Mouse (Mus musculus) layer of hippocampus, adult 8-10 months (tissue): ENCODE data around the gene Sh3tc1. TPM values are rescaled to one million over a fixed set of nuclear protein-coding genes. Genes with fewer than 3 reads are reported as not detected.

Experiments used
- DNase-seq, 2 experiments: peaks; one replicate each; pipeline ENCODE4 v3.0.0; 2022; ENCODE audit warnings: low spot score in 2 of 2
- total RNA-seq, 4 experiments: library from RNA; stranded (reverse); gene quantifications; 2 replicates each; pipeline ENCODE4 v1.2.4; 2022

Sh3tc1 gene
- total RNA-seq, 4 experiments from 2014 or later: 1.9 to 3.8 (median 3.1) TPM

- DNase-seq: no peak
Observed at GRCm38 (mm10) chr5:35722654-35723053, 17.1 kb downstream of the Sh3tc1 start.

GRCm38 (mm10) chr5:35721933-35722332, 17.9 kb downstream of the Sh3tc1 start:
- DNase-seq: no peak

- DNase-seq: no peak
Observed at GRCm38 (mm10) chr5:35719880-35720279, 19.9 kb downstream of the Sh3tc1 start.

DNA sequence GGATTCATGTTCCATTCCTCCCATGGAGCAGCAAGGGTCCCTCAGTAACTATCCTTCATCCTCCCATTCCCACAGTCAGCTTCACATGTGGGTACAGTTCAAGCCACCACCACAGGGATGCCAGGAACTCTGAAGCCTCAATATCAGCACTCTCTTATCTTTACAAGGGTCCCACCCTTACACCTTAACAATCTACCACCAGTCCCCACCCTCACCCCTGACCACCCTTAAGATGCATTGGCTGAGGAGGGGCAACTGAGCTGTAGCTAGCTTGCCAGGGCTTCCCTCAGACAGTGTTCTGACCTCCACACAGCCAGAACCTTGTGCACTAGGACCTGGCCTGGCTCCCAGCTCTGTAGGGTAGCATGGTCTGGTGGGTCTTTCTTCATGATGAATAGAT, 20.4 kb downstream of the Sh3tc1 start:
- no peak for DNase-seq

- DNase-seq: no peak
Observed at GRCm38 (mm10) chr5:35718817-35719216, 21.0 kb downstream of the Sh3tc1 start.

GRCm38 (mm10) chr5:35717946-35718345, 21.8 kb downstream of the Sh3tc1 start:
- peak; percentile 32 to 40 for DNase-seq

DNA sequence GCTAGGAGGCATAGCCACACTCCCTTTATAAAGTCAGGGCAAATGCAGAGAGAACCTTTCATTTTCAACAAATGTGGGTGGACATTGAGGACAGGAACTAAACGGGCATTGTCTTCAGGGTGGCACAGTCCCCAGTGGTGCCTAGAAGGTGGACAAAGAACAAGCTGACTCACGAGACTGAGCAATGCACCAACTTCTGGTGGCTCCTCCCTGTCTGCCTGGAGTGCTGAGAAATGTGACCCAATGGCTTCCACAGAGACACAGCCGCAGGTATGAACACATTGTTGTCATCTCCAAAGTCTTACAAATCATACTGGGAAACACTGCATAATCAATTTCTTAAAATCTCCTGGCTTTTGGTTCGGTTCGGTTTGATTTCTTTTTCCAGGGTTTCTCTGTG, 22.3 kb downstream of the Sh3tc1 start:
- no peak for DNase-seq

DNA sequence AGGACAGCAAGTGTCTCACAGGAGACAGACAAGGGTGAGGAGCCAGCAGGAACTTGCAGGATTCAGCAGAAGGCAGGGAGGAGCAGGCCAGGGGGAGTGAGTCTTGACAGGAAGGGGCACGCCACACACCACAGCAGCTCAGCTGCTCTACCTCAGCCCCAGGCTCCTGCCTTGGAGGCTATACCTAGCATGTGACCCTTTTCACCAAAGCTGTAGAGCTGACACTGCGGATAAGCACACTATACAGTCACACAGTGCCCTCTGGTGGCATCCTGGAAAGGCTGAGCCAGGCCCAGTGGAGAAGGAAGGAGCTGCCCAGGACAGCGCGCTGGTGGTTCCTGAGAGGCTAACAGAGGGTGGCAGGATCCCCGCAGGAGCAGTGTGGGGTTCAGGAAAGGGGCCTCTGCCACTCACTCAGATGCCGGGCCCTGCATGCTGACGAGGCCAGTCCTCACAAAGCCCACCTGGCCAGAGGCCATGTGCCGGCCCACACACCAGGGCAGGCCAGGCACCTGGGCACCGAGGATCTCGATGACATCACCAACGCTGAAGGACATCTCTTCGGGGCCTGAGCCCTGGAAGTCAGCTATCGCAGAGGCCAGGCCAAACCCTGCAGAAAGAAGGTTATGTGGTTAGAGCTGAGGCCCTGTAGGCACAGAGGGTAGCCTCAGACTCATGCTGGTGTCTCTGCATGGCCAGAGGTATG, 26.0 kb downstream of the Sh3tc1 start:
- DNase-seq: peak; percentile 36 to 59

- no peak for DNase-seq
Observed at GRCm38 (mm10) chr5:35712517-35712916, 27.3 kb downstream of the Sh3tc1 start.

DNA sequence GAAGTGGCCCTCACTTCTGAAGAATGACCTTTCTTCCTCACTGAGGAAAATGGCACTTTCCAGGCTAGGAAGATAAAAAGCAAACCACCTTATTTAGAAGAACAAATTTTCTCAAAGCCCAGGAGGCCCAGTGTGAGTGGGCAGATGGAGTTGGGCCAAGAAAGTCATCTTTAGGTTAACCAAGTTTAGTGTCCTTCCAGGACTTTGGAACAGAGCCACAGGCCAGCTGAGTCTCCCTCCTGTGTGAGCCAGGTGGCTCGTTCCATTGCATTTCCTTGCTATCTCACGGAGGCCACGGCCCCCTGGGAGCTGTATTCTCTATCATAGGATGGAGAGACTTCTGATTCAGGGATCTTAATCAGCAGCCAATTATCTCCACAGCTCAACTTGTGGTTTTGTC, 28.9 kb downstream of the Sh3tc1 start:
- DNase-seq: no peak

- DNase-seq: no peak
Observed at GRCm38 (mm10) chr5:35710481-35710880, 29.3 kb downstream of the Sh3tc1 start.

DNA sequence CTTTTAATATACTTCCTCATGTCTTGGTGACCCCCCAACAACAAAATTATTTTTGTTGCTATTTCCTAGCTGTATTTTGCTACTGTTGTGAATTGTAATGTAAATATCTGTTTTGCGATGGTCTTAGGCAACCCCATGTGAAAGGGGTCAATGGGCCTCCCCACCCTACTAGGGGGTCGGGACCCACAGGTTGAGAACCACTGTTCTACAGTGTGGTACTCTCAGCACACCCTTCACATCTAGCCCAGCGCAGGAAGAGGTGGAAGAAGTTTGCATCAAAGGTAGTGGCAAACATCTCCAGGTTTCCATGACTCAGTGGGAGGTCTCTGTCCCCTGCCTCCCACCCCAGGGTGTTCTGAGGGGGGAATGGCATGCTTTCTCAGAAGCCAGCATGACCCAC, 34.4 kb downstream of the Sh3tc1 start:
- DNase-seq: no peak

DNA sequence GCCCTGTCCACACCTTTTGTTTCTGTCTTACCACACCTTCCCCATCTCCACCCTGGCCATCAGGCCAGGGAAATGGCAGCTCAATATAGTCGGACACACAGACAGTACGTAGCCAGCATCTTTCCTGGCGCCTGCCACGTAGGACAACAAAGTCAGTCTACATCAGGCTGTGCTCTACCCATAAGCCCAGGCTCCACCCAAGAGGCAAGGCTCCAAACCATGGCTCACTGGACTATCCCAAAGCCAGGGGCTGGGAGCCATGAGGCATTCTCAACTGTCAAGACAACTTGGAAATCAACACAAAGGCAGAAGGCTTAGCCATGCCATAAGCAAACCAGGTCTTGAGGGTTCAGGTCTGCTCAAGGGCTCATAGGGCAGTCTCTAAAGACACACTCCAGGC, 36.0 kb downstream of the Sh3tc1 start:
- no peak for DNase-seq

GRCm38 (mm10) chr5:35703183-35703582, 36.6 kb downstream of the Sh3tc1 start:
- no peak for DNase-seq

- DNase-seq: no peak
Observed at GRCm38 (mm10) chr5:35702582-35703140, 37.1 kb downstream of the Sh3tc1 start.

GRCm38 (mm10) chr5:35701042-35701441, 38.7 kb downstream of the Sh3tc1 start:
- DNase-seq: peak; percentile 39 to 76

DNA sequence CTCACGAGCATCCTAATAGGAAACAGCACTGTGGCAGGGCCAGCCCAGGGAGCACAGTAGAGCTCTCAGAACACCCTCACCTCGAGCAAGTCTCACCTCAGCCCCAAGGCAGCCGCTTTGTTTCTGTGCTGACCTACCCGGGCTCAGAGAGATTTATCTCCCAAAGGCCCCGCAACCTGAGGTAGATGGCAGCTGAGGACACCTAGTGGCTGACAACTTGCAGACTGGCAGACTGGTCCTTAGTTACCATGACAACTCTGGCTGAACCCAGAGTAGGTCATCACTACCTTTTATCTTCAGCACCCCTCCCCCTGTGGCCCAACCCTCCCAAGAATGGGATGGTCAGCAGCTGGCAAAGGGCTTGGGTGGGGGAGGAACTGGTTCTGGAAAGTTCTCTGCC, 44.0 kb downstream of the Sh3tc1 start:
- peak in 1 of 2 experiments; percentile 21 for DNase-seq

DNA sequence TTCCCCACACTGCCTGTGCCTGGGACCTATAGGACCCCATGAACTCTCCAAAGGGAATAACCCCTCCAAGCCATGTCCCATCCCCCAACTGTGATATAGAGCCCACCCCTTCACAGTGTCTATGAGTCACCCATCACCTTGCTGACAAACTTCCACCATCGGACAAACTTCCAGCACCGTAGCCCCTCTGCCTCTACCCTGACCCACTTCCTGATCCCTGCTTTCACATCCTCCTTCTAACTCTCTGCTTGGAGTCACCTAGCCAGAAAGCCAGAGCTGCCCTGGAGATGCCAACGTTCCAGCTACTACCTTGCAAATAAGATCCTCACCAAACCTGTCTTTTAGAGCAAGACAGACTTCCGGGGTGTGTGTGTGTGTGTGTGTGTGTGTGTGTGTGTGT, 46.1 kb downstream of the Sh3tc1 start:
- no peak for DNase-seq

DNA sequence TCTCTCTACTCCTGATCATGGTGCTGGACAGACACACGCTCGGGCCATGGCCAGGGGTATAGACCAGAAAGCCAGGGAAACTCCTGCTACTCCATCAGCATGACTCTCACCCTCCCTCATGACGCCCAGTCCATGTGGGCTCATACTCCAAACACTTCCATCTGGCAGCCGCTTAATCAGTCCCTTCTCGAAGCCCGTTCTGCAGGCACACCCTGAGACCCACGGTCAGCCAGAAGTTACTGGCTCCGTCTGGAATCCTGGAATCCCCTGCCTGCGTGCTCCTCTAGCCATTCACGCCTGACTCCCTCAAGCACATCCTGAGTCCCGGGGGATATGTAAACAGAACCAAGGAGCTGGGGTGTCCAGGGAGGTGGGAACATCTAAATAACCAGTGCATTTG, 48.5 kb downstream of the Sh3tc1 start:
- no peak for DNase-seq

- no peak for DNase-seq
Observed at GRCm38 (mm10) chr5:35690485-35691165, 49.2 kb downstream of the Sh3tc1 start.

GRCm38 (mm10) chr5:35689374-35689773, 50.4 kb downstream of the Sh3tc1 start:
- no peak for DNase-seq

- DNase-seq: no peak
Observed at GRCm38 (mm10) chr5:35688851-35689250, 50.9 kb downstream of the Sh3tc1 start.

DNA sequence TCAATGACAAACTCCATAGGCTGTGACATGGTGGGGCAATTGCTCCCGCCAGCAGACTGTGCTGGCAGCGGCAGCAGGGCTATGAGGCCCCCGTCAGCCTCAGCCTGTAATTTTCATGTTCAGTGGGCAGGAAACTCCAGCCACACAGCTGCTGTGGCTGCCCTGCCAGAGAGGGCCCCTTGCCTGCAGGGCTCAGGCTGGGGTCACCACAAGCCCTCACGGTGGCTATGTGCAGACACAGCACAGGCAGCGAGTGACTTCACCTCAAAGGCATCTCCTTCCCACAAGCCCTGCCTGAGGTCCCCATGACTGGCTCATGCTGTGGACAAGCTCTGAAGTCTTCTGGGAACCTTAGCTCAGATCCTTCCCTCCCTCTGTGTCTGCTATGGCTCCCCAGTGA, 52.7 kb downstream of the Sh3tc1 start:
- no peak for DNase-seq
